Mouse (Mus musculus) embryo, embryonic 10 days (tissue): ENCODE data around the gene Prr14.
"Not testable (repeated sequence)": the region's sequence is repeated elsewhere in the genome, so short reads cannot be mapped to it uniquely, and the experiment has no call there.

Experiments
- DNase-seq: peaks from one replicate; pipeline ENCODE4 v3.0.0-alpha.2; 2015; ENCODE audit warnings: low spot score

Prr14 gene

GRCm38 (mm10) chr7:127459311-127459710 is at the start of gene Prr14:
Gene Prr14 (plus strand): TSS chr7:127459611.
- DNase-seq, result not testable (repeated sequence)

DNA sequence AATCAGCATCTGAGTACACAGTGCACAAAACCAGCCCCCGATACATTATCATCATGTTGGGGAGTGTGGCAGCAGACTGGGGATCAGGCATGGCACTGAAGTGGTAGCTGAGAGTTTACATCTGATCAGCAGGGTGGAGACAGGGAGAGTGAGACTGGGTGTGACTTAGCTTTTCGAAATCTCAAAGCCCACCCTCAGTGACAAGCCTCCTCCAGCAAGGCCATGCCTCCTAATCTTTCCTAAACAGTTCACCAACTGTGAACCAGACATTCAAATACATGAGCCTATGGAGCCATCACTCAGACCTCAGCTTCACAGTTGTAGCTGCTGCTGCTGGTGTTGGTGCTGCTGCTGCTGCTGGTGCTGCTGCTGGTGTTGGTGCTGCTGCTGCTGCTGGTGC is 48.0 kb upstream of the Prr14 start:
- DNase-seq, result no peak

DNA sequence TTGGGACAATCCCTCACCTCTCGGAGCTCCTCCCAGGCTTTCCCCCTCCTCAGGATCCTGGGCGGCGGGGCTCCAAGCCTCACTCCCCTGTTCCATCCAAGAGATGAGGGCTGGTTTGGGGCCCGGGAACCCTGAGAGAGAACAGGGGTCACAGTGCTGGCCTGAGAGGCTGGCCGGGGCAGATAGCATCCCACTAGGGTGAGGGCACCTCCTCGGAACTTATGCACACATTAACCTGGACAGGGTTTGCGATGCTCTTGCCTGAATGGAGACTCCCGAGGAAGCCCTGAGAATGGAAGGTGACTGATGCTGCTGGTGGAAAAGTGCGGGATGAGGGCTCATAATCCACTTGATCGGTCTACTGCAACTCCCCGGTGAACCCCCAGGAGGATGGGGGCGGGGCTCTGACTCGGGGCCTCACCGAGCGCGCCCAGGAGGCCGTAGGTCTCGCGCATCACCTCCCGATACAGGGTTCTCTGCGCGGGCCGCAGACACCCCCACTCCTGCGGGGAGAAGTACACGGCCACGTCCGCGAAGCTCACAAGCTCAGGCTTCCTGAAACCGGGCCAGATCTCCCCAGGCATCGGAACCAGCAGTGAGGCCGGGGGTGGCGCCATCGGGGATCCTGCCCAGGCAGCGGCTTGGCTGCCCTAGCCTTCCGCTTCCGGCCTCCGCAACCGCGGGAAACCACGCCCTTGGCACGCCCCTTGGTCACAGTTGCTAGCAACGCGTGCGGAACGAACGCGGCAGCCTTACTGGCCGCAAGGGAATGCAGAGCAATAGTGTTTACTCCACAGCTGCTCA is 37.8 kb upstream of the Prr14 start, which contains the start of gene Zfp688:
TSS of gene Zfp688 (minus strand) at position 681 of the 804 bp plus-strand sequence.
- DNase-seq, result peak; percentile 98

DNA sequence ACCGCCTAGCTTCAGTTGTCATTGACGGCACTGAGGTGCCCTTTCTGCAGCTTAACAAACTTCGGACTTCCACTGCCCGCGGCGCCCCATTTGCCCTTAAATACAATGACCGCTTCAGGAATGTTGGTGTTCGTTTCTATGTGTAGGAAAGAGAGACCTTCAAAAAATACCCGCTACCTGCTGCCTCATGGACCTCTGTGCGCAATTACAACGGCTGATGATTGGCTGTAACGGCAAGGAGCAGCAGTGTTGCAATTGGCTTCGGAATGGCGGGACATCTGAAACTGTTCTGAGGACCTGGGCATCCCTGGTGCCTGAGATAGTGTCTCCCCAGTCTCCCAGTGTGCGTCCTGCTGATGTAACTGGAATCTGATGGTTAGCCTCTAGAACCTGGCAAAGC is 37.2 kb upstream of the Prr14 start:
- peak; percentile 33 for DNase-seq

DNA sequence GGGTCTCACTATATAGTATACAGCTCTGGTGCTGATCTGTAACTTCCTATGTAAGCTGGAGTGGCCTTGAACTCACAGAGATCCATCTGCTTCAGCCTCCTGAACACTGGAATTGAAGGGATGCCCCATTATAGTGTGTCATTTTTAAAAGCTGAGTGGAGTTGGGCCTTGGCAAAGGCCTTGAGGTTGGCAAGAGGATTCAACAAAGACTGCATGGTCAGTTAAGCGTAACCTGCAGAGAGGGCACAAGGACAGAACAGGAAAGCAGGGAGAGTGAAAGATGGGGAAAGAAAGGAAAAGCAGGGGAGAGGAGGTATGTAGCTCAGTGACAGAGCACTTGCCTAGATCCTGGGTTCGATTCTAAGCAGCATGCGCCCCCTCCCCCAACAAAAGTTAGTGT is 34.1 kb upstream of the Prr14 start:
- DNase-seq, result no peak

GRCm38 (mm10) chr7:127425911-127426310 is 33.5 kb upstream of the Prr14 start:
- DNase-seq, result no peak

GRCm38 (mm10) chr7:127426354-127426753 is 33.1 kb upstream of the Prr14 start:
- no peak for DNase-seq

DNA sequence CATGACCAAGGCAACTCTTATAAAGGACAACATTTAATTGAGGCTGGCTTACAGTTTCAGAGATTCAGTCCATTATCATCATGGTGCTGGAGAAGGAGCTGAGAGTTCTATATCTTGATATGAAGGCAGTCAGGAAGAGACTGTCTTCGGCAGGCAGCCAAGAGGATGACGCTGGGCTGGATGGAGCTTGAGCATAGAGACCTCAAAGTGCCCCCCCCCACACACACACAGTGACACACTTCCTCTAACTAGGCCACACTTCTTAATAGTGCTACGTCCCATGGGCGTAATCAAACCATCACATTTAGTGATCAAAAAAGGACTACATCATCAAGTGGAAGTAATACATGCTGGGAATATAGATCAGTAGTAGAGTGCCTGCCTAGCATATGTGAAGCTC is 24.2 kb upstream of the Prr14 start:
- DNase-seq, result no peak

- no peak for DNase-seq
Observed at GRCm38 (mm10) chr7:127437724-127438123, 21.7 kb upstream of the Prr14 start.

- DNase-seq, result no peak
Observed at GRCm38 (mm10) chr7:127443976-127444375, 15.4 kb upstream of the Prr14 start.

DNA sequence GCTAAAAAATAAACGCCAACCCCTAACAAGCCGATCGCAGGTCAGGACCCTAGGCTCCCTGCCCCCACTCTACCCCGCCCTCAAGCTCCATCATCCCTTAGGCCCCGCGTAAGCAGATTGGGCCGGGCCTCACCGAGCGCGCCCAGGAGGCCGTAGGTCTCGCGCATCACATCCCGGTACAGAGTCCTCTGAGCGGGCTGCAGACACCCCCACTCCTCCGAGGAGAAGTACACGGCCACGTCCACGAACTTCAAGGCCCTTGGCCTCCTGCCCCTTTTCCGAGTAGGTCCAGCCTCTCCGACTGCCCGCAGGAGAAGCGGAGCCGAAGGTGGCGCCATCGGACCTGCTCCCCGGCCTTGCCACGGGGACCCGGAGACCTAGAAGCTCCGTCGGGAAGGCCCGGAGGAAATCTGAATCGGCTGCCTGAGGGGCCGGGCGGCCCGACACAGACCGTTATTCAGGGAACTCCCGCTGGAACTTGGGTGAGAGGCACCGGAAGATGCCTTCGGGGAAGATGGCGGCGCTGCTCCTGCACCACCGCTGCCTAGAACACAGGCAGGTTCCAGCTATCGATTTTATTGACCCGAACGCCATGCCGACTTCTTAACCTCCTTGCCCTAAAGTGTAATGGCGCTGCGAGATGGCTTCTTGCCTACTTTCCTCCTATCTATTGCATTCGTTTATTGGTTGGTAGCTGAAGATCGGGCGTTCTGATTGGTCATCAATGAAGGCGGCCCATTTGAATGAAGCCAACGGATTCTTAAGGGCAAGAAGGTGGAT is 10.7 kb upstream of the Prr14 start, which contains the start of gene Zfp689:
TSS of gene Zfp689 (minus strand) at position 638 of the 780 bp plus-strand sequence.
- peak; percentile 98 for DNase-seq

GRCm38 (mm10) chr7:127449966-127450365 is 9.4 kb upstream of the Prr14 start:
- no peak for DNase-seq

DNA sequence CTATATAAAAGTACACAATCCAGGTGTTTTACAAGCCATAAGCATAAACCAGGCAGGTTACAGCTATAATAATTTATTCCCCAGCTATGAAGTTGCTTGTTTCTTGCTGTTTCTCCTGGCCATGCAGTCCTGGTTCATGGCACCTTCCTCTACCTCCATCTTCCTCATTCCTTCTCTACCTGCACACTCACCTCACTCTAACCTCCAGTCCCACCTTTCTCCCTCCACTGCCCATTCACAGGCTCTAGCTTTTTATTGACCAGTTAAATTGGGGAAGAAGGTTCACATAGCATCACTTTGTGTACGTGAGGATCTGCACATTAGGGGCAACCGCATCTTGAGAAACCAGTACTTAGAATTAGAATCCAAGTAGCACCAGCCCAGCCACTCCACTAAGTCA is 6.4 kb upstream of the Prr14 start:
- no peak for DNase-seq

DNA sequence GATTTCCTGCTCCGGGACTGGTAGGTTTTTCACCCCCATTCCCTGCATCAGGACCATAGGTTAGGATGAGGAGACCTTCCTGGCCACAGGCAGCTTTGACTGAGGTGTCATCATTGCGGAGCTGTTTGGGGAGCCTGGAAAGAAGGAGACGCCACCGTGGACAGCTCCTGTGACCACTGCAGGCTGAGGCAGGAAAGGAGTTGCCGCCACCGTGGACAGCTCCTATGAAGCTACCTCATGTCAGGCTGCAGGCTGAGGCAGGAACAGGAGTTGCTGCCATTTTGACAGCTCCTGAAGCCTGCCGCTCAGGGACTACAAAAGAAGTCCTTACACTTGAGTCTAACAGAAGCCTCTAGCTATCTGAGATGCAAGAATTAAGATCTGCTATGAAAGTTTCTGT is 4.5 kb upstream of the Prr14 start:
- DNase-seq, result no peak

DNA sequence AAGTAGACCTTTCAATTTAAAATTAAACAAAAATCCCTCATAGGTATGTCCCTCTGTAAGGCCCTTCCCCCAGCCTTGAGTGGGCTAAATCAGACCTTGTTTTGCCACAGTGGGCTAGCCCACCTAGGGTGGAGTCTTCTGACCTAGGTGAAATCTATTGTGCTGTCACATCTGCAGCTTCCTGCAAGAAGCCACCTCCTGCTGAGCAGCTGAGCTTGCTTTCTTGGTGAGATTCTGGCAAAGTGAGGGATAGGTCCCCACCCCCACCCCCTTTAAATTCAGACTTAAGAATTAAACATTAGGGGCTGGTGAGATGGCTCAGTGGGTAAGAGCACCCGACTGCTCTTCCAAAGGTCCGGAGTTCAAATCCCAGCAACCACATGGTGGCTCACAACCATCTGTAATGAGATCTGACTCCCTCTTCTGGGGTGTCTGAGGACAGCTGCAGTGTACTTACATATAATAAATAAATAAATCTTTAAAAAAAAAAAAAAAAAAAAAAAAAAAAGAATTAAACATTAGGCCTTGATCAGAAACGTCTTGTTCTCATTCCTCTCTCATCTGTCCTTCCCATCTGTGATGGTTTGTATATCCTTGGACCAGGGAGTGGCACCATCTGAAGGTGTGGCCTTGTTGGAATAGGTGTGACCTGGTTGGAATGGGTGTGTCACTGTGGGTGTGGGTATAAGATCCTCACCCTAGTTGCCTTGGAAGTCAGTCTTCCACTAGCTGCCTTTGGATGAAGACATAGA is 864 bp upstream of the Prr14 start:
- not testable (repeated sequence) for DNase-seq

DNA sequence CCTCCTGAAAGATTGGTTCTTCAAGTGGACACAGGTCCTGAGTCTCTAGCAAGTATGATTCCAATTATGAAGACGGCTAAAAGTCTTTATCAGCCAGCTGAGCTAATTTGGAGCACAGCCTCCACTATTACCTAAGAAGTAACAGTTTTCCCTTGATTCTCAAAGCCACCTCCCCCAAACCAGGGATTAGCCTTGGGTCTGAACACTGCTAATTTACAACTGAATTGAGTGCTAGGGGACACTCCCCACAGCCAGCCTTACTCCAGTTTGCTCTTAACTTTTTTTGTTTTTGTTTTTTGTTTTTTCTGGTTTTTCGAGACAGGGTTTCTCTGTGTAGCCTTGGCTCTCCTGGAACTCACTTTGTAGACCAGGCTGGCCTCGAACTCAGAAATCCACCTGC is 5.8 kb downstream of the Prr14 start:
- no peak for DNase-seq

GRCm38 (mm10) chr7:127465670-127466069 is 6.3 kb downstream of the Prr14 start:
- DNase-seq, result not testable (repeated sequence)

DNA sequence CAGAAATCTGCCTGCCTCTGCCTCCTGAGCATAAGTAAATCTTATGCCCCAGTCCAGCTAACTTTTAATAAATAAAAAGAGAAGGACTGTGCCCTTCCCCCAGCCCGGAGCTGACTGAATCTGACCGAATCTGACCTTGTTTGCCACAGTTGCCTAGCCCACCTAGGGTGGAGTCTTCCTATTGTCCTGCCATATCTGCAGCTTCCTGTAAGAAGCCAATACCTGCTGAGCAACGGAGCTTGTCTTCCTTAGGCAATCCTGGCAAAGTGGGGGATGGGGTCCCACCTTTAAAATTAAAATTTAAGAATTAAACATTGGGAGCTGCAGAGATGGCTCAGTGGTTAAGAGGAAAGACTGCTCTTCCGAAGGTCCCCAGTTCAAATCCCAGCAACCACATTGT is 7.2 kb downstream of the Prr14 start:
- DNase-seq, result no peak

DNA sequence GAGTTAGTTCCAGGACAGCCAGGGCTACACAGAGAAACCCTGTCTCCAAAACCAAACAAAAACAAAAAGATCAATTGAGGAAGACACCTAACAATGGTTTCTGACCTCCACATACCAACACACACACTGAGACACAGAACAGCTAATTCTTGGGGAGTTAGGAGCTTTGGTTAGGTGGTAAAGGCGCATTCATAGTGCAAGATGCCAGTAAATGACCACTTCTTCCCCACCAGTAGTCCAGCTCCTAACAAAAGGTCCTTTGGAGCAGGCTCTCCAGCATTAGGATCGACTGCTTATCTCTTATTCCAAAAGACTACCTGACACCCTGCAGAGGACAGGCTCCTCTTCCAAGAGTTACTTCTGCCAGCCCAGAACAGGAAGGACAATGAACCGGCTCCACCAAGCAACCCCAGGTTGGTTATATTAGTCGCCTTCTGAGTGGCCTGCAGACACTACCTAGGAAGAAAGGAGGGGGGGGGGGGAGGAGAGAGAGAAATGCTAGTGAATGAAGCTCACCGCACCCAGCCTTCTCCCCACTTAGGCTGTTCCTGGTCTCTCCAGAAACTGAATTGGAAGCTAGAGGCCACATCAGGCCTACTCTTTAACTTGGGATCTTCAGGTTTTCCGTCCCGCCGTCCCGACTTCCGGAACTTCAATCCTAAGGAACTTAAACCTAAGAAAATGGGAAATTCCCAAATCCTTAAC is 10.8 kb downstream of the Prr14 start:
- DNase-seq, result peak; percentile 45

DNA sequence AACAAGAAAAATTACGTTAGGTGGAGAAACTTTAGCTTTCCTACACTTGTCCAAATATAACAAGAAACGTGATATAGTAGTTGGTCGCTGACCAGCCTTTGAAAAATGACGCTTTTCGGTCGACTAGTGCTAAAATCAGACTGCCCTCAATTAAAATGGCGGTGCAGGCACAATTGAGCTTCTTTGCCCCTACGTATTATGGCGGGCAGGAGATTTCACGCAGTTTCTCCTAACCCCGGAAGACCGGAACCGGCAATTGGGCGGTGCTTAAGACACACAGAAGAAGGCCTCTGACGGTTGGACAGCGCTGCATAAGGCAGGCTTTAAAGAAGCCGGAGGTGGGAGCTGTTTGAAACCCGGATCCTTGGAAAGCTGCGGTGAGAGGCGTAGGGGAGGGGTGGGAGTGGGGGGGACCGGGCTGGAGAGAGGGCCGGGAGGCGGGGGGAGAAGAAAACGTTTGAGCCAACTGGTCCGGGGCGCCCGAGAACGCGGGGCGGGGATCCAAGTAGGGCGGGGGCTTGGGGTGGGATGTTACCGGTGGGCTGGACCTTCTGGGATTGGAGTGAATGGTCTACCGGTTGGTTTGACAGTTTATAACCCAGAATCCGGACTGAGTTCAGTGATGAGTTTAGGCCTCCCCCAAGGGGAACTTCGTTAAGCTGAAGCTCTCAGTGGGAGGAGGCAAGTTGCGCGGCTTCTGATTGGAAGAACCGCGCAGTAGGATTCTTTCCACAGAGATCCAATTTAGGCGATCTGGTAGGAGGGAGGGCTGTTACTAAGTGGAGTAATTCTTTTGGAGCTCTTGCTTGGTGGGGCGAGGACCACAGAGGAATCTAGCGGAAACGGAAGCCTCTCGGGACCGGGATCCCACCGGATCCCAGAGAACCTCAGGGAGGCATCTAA is 11.6 kb downstream of the Prr14 start:
- DNase-seq, result peak; percentile 96

DNA sequence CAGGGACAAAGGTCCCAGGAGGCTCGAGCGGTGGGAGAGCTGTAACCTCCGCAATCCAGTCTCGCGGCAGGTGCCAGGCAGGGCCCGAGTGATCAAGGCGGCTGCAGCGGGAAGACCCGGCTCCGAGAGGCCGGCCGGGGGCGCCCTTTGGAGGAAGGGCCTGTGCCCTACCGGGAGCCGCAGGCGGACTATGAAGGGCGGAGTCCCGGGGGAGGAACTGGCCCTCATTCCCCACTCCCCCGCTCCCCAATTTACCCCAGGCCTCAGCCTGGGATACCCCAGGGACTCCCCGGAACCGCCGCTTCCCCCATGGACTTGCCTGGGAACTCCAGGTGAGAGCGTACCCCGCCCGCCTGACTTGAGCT is 12.2 kb downstream of the Prr14 start:
- no peak for DNase-seq
